Mouse (Mus musculus): Measurements from ENCODE around the gene Cisd1. TPM values are rescaled to one million over a fixed set of nuclear protein-coding genes. Genes with fewer than 3 reads are reported as not detected.

The Cisd1 gene
- polyA plus RNA-seq, 2 experiments = 29.9 to 78.2 TPM

GRCm38 (mm10) chr10:71326123-71326522, 18.6 kb downstream of the Cisd1 start:
- Histone ChIP-seq H3K4me2 (ENCODE audit: low read depth) (no peak overlapping the region), H3K9ac (replicated peaks) (no peak overlapping the region), H3K36me3 (replicated peaks; ENCODE audit: control insufficient read depth, insufficient read depth, low read depth) (peaks cover 10% of the 10 kb centered on the region), H3K27me3 (ENCODE audit: control insufficient read depth, insufficient read depth, low read length) (no peaks in the 10 kb centered on the region), H3K9me3 (ENCODE audit: control insufficient read depth, low read length) (no peaks in the 10 kb centered on the region), H3K27ac (no peak overlapping the region), H3K4me3 (ENCODE audit: insufficient read depth in 1 of 2, low read depth in 2 of 2, low read length in 2 of 2) (no peak overlapping the region), H3K4me1 (replicated peaks; ENCODE audit: control insufficient read depth in 2 of 2, insufficient read depth in 2 of 2, low read length in 1 of 2) (no peaks in the 10 kb centered on the region)
- WGBS (ENCODE audit: insufficient replicate concordance) = 60% methylated on average over 7 of the region's 7 CpGs
- DNase-seq (ENCODE audit: low read depth in 3 of 3, low spot score in 3 of 3) (no peak), ATAC-seq (ENCODE audit: insufficient read depth) (no peak)
- TF ChIP-seq CTCF (IDR thresholded peaks at IDR 0.05; ENCODE audit: low read depth) = no peak

GRCm38 (mm10) chr10:71323669-71324068, 21.1 kb downstream of the Cisd1 start:
- no peaks in the 10 kb centered on the region for H3K27me3 ChIP-seq (ENCODE audit: control insufficient read depth, insufficient read depth, low read length)
- H3K27ac ChIP-seq = no peak overlapping the region
- TF ChIP-seq CTCF (IDR thresholded peaks at IDR 0.05; ENCODE audit: low read depth) = no peak
- TF ChIP-seq EP300 (IDR thresholded peaks at IDR 0.05; ENCODE audit: low read depth) = no peak
- ATAC-seq (ENCODE audit: insufficient read depth) = no peak
- no peak for DNase-seq (ENCODE audit: low read depth in 3 of 3, low spot score in 3 of 3)
- 63% methylated on average over 8 of the region's 8 CpGs for WGBS (ENCODE audit: insufficient replicate concordance)
- no peaks in the 10 kb centered on the region for H3K9me3 ChIP-seq (ENCODE audit: control insufficient read depth, low read length)
- no peak overlapping the region for H3K9ac ChIP-seq (replicated peaks)
- no peak overlapping the region for H3K4me3 ChIP-seq (ENCODE audit: insufficient read depth in 1 of 2, low read depth in 2 of 2, low read length in 2 of 2)
- no peaks in the 10 kb centered on the region for H3K36me3 ChIP-seq (replicated peaks; ENCODE audit: control insufficient read depth, insufficient read depth, low read depth)
- no peak overlapping the region for H3K4me2 ChIP-seq (ENCODE audit: low read depth)
- H3K4me1 ChIP-seq (replicated peaks; ENCODE audit: control insufficient read depth in 2 of 2, insufficient read depth in 2 of 2, low read length in 1 of 2) = no peaks in the 10 kb centered on the region

GRCm38 (mm10) chr10:71316497-71316896, 28.3 kb downstream of the Cisd1 start:
- Histone ChIP-seq H3K4me1 (replicated peaks; ENCODE audit: control insufficient read depth in 2 of 2, insufficient read depth in 2 of 2, low read length in 1 of 2) (no peaks in the 10 kb centered on the region), H3K9me3 (ENCODE audit: control insufficient read depth, low read length) (no peaks in the 10 kb centered on the region), H3K4me2 (ENCODE audit: low read depth) (no peak overlapping the region), H3K27me3 (ENCODE audit: control insufficient read depth, insufficient read depth, low read length) (no peaks in the 10 kb centered on the region), H3K27ac (no peak overlapping the region), H3K36me3 (replicated peaks; ENCODE audit: control insufficient read depth, insufficient read depth, low read depth) (no peaks in the 10 kb centered on the region), H3K9ac (replicated peaks) (no peak overlapping the region), H3K4me3 (ENCODE audit: insufficient read depth in 1 of 2, low read depth in 2 of 2, low read length in 2 of 2) (no peak overlapping the region)
- WGBS (ENCODE audit: insufficient replicate concordance) = 54% methylated on average over 7 of the region's 7 CpGs
- DNase-seq (ENCODE audit: low read depth in 3 of 3, low spot score in 3 of 3) (no peak), ATAC-seq (ENCODE audit: insufficient read depth) (no peak)
- no peak for TF ChIP-seq EP300 (IDR thresholded peaks at IDR 0.05; ENCODE audit: low read depth)
- TF ChIP-seq CTCF (IDR thresholded peaks at IDR 0.05; ENCODE audit: low read depth) = no peak

- WGBS (ENCODE audit: insufficient replicate concordance) = 63% methylated on average over 11 of the region's 11 CpGs
- Histone ChIP-seq H3K27ac (no peak overlapping the region), H3K4me1 (replicated peaks; ENCODE audit: control insufficient read depth in 2 of 2, insufficient read depth in 2 of 2, low read length in 1 of 2) (no peaks in the 10 kb centered on the region), H3K27me3 (ENCODE audit: control insufficient read depth, insufficient read depth, low read length) (no peaks in the 10 kb centered on the region), H3K9ac (replicated peaks) (no peak overlapping the region), H3K36me3 (replicated peaks; ENCODE audit: control insufficient read depth, insufficient read depth, low read depth) (no peaks in the 10 kb centered on the region), H3K4me3 (ENCODE audit: insufficient read depth in 1 of 2, low read depth in 2 of 2, low read length in 2 of 2) (no peak overlapping the region), H3K4me2 (ENCODE audit: low read depth) (no peak overlapping the region), H3K9me3 (ENCODE audit: control insufficient read depth, low read length) (no peaks in the 10 kb centered on the region)
- TF ChIP-seq EP300 (IDR thresholded peaks at IDR 0.05; ENCODE audit: low read depth) (no peak), CTCF (IDR thresholded peaks at IDR 0.05; ENCODE audit: low read depth) (no peak)
- DNase-seq (ENCODE audit: low read depth in 3 of 3, low spot score in 3 of 3) (no peak), ATAC-seq (ENCODE audit: insufficient read depth) (no peak)
Measured at GRCm38 (mm10) chr10:71316056-71316455, 28.7 kb downstream of the Cisd1 start.

- DNase-seq (ENCODE audit: low read depth in 3 of 3, low spot score in 3 of 3) = no peak
- no peaks in the 10 kb centered on the region for H3K9me3 ChIP-seq (ENCODE audit: control insufficient read depth, low read length)
- H3K9ac ChIP-seq (replicated peaks) = no peak overlapping the region
- H3K27ac ChIP-seq = no peak overlapping the region
- no peak for ATAC-seq (ENCODE audit: insufficient read depth)
- no peaks in the 10 kb centered on the region for H3K36me3 ChIP-seq (replicated peaks; ENCODE audit: control insufficient read depth, insufficient read depth, low read depth)
- no peaks in the 10 kb centered on the region for H3K4me1 ChIP-seq (replicated peaks; ENCODE audit: control insufficient read depth in 2 of 2, insufficient read depth in 2 of 2, low read length in 1 of 2)
- H3K4me3 ChIP-seq (ENCODE audit: insufficient read depth in 1 of 2, low read depth in 2 of 2, low read length in 2 of 2) = no peak overlapping the region
- H3K4me2 ChIP-seq (ENCODE audit: low read depth) = no peak overlapping the region
- TF ChIP-seq CTCF (IDR thresholded peaks at IDR 0.05; ENCODE audit: low read depth) = no peak
- TF ChIP-seq EP300 (IDR thresholded peaks at IDR 0.05; ENCODE audit: low read depth) = no peak
- H3K27me3 ChIP-seq (ENCODE audit: control insufficient read depth, insufficient read depth, low read length) = no peaks in the 10 kb centered on the region
- 56% methylated on average over 3 of the region's 3 CpGs for WGBS (ENCODE audit: insufficient replicate concordance)
Measured at GRCm38 (mm10) chr10:71314596-71314995, 30.2 kb downstream of the Cisd1 start.

All from liver, embryonic 14.5 days (tissue).